Mouse (Mus musculus) left cerebral cortex, postnatal 36 days (tissue): ENCODE measurements around the gene Ntrk2. TPM values are rescaled to one million over a fixed set of nuclear protein-coding genes. Genes with fewer than 3 reads are reported as not detected.

ENCODE experiments used
- DNase-seq, 2 experiments: peaks; one replicate each; pipeline ENCODE4 v3.0.0; 2021 to 2022; ENCODE audit warnings: low spot score in 2 of 2, mixed read lengths in 1 of 2
- intact Hi-C: fragments of 180-260 bp; cut with DNase I; formaldehyde crosslinking; loops from one replicate; pipeline ENCODE4 v1.15.1; 2025
- total RNA-seq, 2 experiments: library from RNA; stranded (reverse); gene quantifications; 2 replicates each; pipeline ENCODE4 v1.2.3; 2021

The Ntrk2 gene
- 100 to 1,000 TPM; 357 to 404 TPM for total RNA-seq

GRCm38 (mm10) chr13:58806397-58806892, at the start of gene Ntrk2:
Gene Ntrk2 (plus strand): TSS chr13:58806569.
- intact Hi-C loops, result loop anchor here (2.0 to 10.0 kb wide), 7 partner anchors 128 to 558 kb away; no protein-coding TSS in a partner anchor
- DNase-seq, result peak; percentile 93 to 94

GRCm38 (mm10) chr13:58761003-58761630, 45.3 kb upstream of the Ntrk2 start:
- DNase-seq, result no peak
- intact Hi-C loops, result no loop called here

- intact Hi-C loops, result no loop called here
- DNase-seq, result no peak
These were observed 38.1 kb upstream of the Ntrk2 start for GRCm38 (mm10) chr13:58768258-58768657.

- intact Hi-C loops, result no loop called here
- no peak for DNase-seq
These were observed 36.9 kb upstream of the Ntrk2 start for GRCm38 (mm10) chr13:58769438-58769837.

- no peak for DNase-seq
- intact Hi-C loops, result no loop called here
These were observed 27.1 kb upstream of the Ntrk2 start for GRCm38 (mm10) chr13:58779261-58779660.

GRCm38 (mm10) chr13:58786476-58786875, 19.9 kb upstream of the Ntrk2 start:
- intact Hi-C loops, result no loop called here
- no peak for DNase-seq

GRCm38 (mm10) chr13:58790741-58791140, 15.6 kb upstream of the Ntrk2 start:
- no peak for DNase-seq
- intact Hi-C loops, result no loop called here

- intact Hi-C loops, result no loop called here
- DNase-seq, result no peak
These were observed 9.0 kb upstream of the Ntrk2 start for GRCm38 (mm10) chr13:58797386-58797785.

- intact Hi-C loops, result loop anchor here (10.0 kb wide), 2 partner anchors 134 to 564 kb away; no protein-coding TSS in a partner anchor
- no peak for DNase-seq
These were observed 5.1 kb upstream of the Ntrk2 start for GRCm38 (mm10) chr13:58801291-58801690.

GRCm38 (mm10) chr13:58803882-58804281, 2.5 kb upstream of the Ntrk2 start:
- intact Hi-C loops, result loop anchor here (10.0 kb wide), 2 partner anchors 131 to 561 kb away; no protein-coding TSS in a partner anchor
- DNase-seq, result no peak

- no peak for DNase-seq
- intact Hi-C loops, result loop anchor here (2.0 to 10.0 kb wide), 7 partner anchors 129 to 559 kb away; no protein-coding TSS in a partner anchor
These were observed 536 bp upstream of the Ntrk2 start for GRCm38 (mm10) chr13:58805833-58806232.

- intact Hi-C loops, result loop anchor here (2.0 to 10.0 kb wide), 7 partner anchors 128 to 558 kb away; no protein-coding TSS in a partner anchor
- DNase-seq, result no peak
These were observed 693 bp downstream of the Ntrk2 start for GRCm38 (mm10) chr13:58806896-58807628.

- intact Hi-C loops, result loop anchor here (2.0 to 10.0 kb wide), 7 partner anchors 127 to 557 kb away; no protein-coding TSS in a partner anchor
- DNase-seq, result peak; percentile 91 to 93
These were observed 1.4 kb downstream of the Ntrk2 start for GRCm38 (mm10) chr13:58807629-58808363.

- DNase-seq, result peak; percentile 72 to 74
- intact Hi-C loops, result loop anchor here (5.0 to 10.0 kb wide), 3 partner anchors 126 to 556 kb away; no protein-coding TSS in a partner anchor
These were observed 2.0 kb downstream of the Ntrk2 start for GRCm38 (mm10) chr13:58808381-58808821.

- intact Hi-C loops, result loop anchor here (5.0 to 10.0 kb wide), 3 partner anchors 125 to 555 kb away; no protein-coding TSS in a partner anchor
- DNase-seq, result peak; percentile 67 to 74
These were observed 3.6 kb downstream of the Ntrk2 start for GRCm38 (mm10) chr13:58809930-58810329.

GRCm38 (mm10) chr13:58824752-58825151, 18.4 kb downstream of the Ntrk2 start:
- no peak for DNase-seq
- intact Hi-C loops, result no loop called here

- DNase-seq, result no peak
- intact Hi-C loops, result no loop called here
These were observed 20.2 kb downstream of the Ntrk2 start for GRCm38 (mm10) chr13:58826356-58827197.

- intact Hi-C loops, result no loop called here
- DNase-seq, result no peak
These were observed 25.6 kb downstream of the Ntrk2 start for GRCm38 (mm10) chr13:58831999-58832398.

GRCm38 (mm10) chr13:58834726-58835125, 28.4 kb downstream of the Ntrk2 start:
- no peak for DNase-seq
- intact Hi-C loops, result no loop called here
